Mouse (Mus musculus) forebrain, embryonic 13.5 days (tissue): ENCODE measurements around the gene Yars. TPM values are rescaled to one million over a fixed set of nuclear protein-coding genes. Genes with fewer than 3 reads are reported as not detected.

Source experiments
- ATAC-seq: fragments of 200-750 bp; cut with Nextera tagmentation; 2 replicates; pipeline ENCODE4 v1.8.0; 2017
- H3K27ac ChIP-seq: fragments of 300-500 bp; sonication (generic); 2 replicates; pipeline ENCODE4 v1.5.1; 2015; ENCODE audit warnings: inconsistent platforms, mild to moderate bottlenecking, moderate library complexity
- H3K27me3 ChIP-seq: fragments of 300-500 bp; sonication (generic); 2 replicates; pipeline ENCODE4 v1.6.1; 2015; ENCODE audit warnings: mild to moderate bottlenecking, inconsistent platforms
- H3K36me3 ChIP-seq: fragments of 300-500 bp; sonication (generic); 2 replicates; pipeline ENCODE4 v1.6.1; 2015; ENCODE audit warnings: mild to moderate bottlenecking, inconsistent platforms; ENCODE audit not compliant: poor library complexity, severe bottlenecking
- H3K4me1 ChIP-seq: fragments of 300-500 bp; sonication (generic); 2 replicates; pipeline ENCODE4 v1.6.1; 2015; ENCODE audit warnings: inconsistent platforms
- H3K4me2 ChIP-seq: fragments of 300-500 bp; sonication (generic); 2 replicates; pipeline ENCODE4 v1.6.1; 2015; ENCODE audit warnings: inconsistent platforms, mild to moderate bottlenecking, moderate library complexity
- H3K4me3 ChIP-seq: fragments of 300-500 bp; sonication (generic); 2 replicates; pipeline ENCODE4 v1.5.1; 2015; ENCODE audit warnings: mild to moderate bottlenecking, inconsistent platforms
- H3K9ac ChIP-seq: fragments of 300-500 bp; sonication (generic); 2 replicates; pipeline ENCODE4 v1.6.1; 2015; ENCODE audit warnings: mild to moderate bottlenecking, inconsistent platforms
- H3K9me3 ChIP-seq: fragments of 300-500 bp; sonication (generic); replicated peaks from 2 replicates; pipeline ENCODE4 v1.6.1; 2016; ENCODE audit warnings: inconsistent platforms
- WGBS: fragments of 180-500 bp; shearing (Covaris S2); methylation state at CpG from one replicate; pipeline ENCODE4 v1.1.7; 2015; 5-methylcytosine and 5-hydroxymethylcytosine counted together
- polyA plus RNA-seq: library from polyadenylated mRNA; unstranded; fragments of >200 nt; fragmentation: Nextera tagmentation; extraction: Ambion mirVana; gene quantifications from 2 replicates; pipeline ENCODE4 v1.2.1, GENCODE M21; 2015

Gene Yars
- polyA plus RNA-seq, 1 experiment from 2014 or later: 100 TPM

DNA sequence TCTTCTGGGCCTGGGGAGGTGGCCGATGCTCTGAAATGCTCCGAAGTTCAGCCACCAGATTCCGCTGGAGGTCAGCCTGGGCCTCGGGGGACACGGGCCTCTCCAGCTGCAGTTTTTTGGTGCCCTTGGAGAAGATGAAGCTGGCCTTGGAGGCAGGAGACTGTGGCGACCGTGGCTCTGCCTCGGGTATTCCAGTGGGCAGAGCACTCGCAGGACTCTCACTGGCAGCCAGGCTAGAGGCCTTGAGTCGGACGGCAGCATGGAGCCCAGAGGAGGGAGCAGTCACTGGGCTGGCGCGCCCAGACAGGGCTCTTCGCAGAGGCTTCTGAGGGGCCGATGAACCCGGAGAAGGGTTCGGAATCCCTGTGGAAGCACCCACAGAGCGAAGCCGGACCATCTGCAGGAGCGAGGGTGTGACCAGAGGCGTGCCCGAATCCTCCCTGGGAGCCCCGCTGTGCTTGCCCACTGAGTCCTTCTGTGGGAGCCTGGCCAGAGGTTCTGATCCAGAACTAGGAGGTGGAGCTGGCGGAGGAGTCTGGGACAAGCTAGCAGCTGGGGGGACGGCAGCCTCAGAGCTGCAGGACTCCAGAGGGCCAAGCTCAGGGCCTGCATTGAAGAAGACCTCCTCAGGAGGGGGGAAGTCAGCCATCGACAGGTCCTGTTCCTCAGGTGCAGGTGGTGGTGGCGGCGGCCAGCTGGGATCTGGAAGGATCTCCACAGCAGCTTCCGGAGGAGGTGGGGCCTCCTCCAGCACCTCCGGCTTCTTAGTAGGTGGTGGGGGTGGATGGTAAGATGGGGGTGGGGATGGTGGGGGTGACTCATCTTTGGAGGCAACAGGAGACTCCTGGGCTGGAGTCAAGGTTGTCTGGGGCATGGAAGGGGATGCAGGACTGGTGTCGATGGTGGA lies 32.7 kb downstream of the Yars start:
- WGBS: 82% methylated on average over 31 of the region's 31 CpGs
- H3K27me3 ChIP-seq: peaks cover 10% of the 10 kb centered on the region; the same call in 1 of the 2 replicates
- H3K4me1 ChIP-seq: peaks cover 35% of the 10 kb centered on the region
- H3K9ac ChIP-seq: no peak overlapping the region
- ATAC-seq: no peak
- no peak overlapping the region for H3K4me2 ChIP-seq
- H3K27ac ChIP-seq: no peak overlapping the region
- H3K4me3 ChIP-seq: no peak overlapping the region
- no peaks in the 10 kb centered on the region for H3K9me3 ChIP-seq
- H3K36me3 ChIP-seq: peaks cover 75% of the 10 kb centered on the region

DNA sequence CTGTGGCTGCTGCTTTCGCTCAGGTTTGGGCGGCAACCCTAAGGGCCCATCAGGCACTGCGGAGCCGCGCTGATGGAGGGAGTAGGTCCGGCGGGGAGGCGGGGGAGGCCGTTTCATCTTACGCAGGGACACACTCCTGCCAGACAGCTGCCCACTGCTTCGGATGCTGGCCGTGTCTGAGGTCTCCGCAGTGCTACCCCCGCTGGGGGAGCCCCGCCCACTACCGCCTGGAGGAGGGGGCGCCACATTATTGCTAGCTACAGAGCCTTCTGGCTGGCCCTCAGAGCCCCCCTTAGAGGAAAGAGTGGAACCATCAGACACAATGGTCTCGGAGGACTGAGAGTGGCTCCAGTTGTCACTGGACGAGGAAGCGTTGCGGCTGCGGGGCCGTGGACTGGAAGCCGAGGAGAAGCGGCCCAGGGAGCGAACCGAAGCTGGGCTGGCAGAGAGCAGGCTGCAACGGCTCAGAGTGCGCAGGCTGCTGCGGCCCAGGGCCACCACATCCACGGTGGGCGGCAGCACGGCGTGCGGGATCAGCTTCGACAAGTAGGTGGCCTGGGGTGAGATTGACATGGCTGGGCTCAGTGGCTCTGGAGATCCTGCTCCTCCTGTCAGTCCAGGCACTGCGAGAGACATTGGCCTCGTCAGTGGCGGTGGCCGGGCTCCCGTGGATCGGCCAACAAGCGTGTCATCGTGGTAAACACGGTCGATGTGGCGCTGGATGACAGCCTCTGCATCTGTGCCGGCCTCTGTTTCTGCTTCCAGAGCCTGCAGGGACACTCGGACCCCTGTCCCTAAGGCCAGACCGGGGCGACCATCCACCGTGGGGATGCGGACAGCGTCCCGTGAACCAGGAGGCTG lies 34.1 kb downstream of the Yars start:
- Histone ChIP-seq H3K36me3 (peaks cover 61% of the 10 kb centered on the region), H3K4me2 (peak overlapping the region; percentile 62), H3K9me3 (no peaks in the 10 kb centered on the region), H3K4me3 (peak overlapping the region; percentile 31), H3K27me3 (peaks cover 10% of the 10 kb centered on the region; the same call in 1 of the 2 replicates), H3K27ac (no peak overlapping the region; the same call in 1 of the 2 replicates), H3K9ac (peak overlapping the region; percentile 58), H3K4me1 (peaks cover 49% of the 10 kb centered on the region)
- WGBS: 34% methylated on average over 41 of the region's 55 CpGs
- peak; percentile 22; the same call in 1 of the 2 replicates for ATAC-seq

DNA sequence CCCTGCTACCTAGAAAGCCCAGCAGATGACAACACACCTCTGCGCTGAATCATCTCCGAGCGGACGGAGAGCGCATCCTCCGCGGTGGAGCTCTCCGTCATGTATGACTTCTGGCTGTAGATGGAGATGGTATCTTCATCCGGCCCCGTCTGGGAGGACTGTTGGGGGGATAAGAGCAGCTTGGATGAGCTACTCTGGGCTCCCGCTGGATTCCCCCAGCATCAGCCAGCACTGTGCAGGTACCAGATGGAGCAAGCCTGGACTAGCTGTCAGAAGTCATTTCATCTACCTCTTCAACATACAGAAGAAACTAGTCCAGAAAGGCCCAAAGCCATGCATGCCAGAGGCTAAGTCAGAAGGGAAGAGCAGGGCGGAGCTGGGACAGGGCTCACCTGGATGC lies 35.8 kb downstream of the Yars start:
- no peak overlapping the region for H3K4me2 ChIP-seq
- H3K9me3 ChIP-seq: no peaks in the 10 kb centered on the region
- peaks cover 10% of the 10 kb centered on the region; the same call in 1 of the 2 replicates for H3K27me3 ChIP-seq
- H3K36me3 ChIP-seq: peaks cover 45% of the 10 kb centered on the region
- no peak overlapping the region for H3K4me3 ChIP-seq
- peaks cover 49% of the 10 kb centered on the region for H3K4me1 ChIP-seq
- H3K27ac ChIP-seq: no peak overlapping the region
- no peak overlapping the region for H3K9ac ChIP-seq
- WGBS: 96% methylated on average over 12 of the region's 12 CpGs
- ATAC-seq: no peak

DNA sequence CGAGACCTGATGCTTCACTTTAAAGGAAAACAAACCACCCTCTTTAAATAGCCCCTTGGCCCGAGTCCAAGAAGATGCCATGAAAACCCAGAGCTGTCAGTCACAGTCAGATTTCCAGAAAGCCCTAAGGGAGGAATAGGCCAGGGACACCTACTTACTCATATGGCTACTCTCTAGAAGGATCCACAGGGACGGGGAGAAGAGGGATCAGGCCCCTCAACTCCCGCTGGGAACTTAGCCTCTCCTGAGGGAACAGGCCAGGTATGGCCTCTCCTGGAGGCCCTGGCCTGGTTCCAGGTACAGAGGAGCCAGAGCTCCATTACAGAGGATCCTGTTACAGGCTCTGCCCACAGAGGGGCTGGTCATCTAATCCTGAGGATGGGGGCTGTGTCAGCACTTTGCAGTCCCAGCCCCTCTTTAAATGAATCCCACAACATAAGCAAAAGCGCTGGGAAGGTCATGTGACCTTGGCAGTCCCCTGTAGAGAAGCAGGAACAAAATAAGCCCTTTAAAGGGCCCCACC lies 36.9 kb downstream of the Yars start:
- Histone ChIP-seq H3K36me3 (peaks cover 34% of the 10 kb centered on the region), H3K27me3 (peaks cover 10% of the 10 kb centered on the region; the same call in 1 of the 2 replicates), H3K4me3 (peak overlapping the region; percentile 43), H3K4me2 (peak overlapping the region; percentile 67), H3K9ac (peak overlapping the region; percentile 67), H3K9me3 (no peaks in the 10 kb centered on the region), H3K27ac (no peak overlapping the region), H3K4me1 (peaks cover 53% of the 10 kb centered on the region)
- WGBS: 17% methylated on average over 5 of the region's 5 CpGs
- ATAC-seq: no peak

DNA sequence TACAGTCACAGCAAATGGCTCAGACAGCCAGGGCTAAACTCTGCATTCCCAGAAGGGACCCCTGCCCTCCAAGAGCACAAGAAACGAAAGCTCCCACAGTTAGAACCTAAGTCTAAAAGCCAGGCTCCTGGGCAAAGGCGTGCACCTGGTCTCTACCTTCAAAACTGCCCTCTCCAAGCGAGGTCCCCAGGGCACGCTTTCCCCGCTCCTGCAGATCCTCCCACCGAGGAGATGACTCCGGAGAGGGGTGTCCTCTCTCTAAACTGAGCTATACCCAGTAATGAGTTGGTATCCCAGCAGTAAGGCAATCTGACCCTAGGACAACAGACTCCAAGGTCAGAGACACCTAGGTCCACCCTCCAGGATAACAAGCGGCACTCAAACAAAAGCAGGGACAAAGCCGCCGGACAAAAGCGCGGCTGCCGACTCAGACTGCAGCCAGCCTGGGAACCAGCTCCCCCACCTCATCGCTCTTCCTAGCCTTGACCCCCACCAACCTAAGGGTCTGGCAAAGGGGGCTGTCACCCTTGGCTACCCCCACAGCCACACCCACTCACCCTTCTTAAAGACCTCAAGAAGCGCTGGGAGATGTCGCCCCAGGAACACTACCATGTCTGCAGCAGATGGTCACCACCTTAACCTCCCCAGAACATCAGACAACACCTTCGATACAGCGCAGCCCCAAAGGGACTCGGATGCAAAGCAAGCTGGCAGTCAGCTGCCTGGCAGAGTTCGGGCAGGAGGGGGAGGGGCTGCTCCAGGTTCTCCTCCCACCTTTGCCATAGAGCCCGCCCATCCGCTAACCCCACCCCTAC lies 37.8 kb downstream of the Yars start:
- Histone ChIP-seq H3K36me3 (peaks cover 26% of the 10 kb centered on the region), H3K4me1 (peaks cover 59% of the 10 kb centered on the region), H3K27ac (peak overlapping the region; percentile 72), H3K4me3 (peak overlapping the region; percentile 43), H3K9me3 (no peaks in the 10 kb centered on the region), H3K27me3 (peaks cover 8% of the 10 kb centered on the region; the same call in 1 of the 2 replicates), H3K4me2 (peak overlapping the region; percentile 67), H3K9ac (peak overlapping the region; percentile 67)
- peak; percentile 60 for ATAC-seq
- WGBS: 6% methylated on average over 22 of the region's 22 CpGs

DNA sequence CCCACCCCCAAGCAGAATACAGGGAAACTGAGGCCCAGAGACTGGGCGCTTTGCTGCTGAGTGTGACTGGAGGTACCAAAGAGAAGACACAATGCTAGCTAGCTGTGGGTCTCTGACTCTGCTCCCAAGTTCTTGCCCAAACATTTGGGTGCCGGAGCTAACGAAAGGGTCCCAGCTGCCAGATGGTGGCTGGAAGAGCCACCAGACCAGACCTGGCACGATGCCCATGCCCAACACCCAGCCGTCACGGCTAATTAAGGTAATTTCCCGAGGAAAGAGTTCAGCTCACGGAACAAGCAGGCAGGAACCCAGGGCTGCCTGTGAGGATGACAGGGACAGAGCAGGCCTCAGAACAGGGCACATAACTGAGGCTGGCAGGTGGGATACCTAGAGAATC lies 38.4 kb downstream of the Yars start:
- peak overlapping the region; percentile 72 for H3K27ac ChIP-seq
- H3K4me3 ChIP-seq: peak overlapping the region; percentile 43
- ATAC-seq: peak; percentile 29; the same call in 1 of the 2 replicates
- H3K9me3 ChIP-seq: no peaks in the 10 kb centered on the region
- H3K9ac ChIP-seq: peak overlapping the region; percentile 67
- peaks cover 20% of the 10 kb centered on the region for H3K36me3 ChIP-seq
- 10% methylated on average over 8 of the region's 8 CpGs for WGBS
- H3K27me3 ChIP-seq: peaks cover 3% of the 10 kb centered on the region; the same call in 1 of the 2 replicates
- peak overlapping the region; percentile 67 for H3K4me2 ChIP-seq
- peaks cover 57% of the 10 kb centered on the region for H3K4me1 ChIP-seq

DNA sequence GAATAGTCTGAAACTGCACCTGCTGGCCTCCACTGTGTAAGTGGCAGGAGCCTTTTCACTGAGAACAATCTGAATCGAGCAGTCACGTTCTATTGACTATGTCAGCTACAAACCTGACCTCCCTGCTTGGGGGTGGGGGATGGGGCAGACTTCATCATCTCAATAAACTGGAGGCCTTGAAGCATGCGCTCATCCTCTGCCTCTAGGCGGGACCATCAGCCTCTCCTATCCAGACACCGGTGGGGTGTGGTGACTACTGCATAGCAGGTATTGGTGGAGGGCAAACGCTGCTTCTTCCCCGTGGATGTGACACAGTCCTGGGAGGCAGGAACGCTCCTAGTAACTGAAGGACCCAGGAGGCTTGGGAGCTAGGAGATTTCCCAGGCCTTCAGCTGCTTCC lies 41.4 kb downstream of the Yars start:
- Histone ChIP-seq H3K36me3 (no peaks in the 10 kb centered on the region), H3K9me3 (no peaks in the 10 kb centered on the region), H3K4me3 (no peak overlapping the region), H3K9ac (no peak overlapping the region), H3K27ac (no peak overlapping the region), H3K4me1 (peaks cover 38% of the 10 kb centered on the region), H3K4me2 (no peak overlapping the region), H3K27me3 (no peaks in the 10 kb centered on the region)
- 55% methylated on average over 8 of the region's 8 CpGs for WGBS
- no peak for ATAC-seq

DNA sequence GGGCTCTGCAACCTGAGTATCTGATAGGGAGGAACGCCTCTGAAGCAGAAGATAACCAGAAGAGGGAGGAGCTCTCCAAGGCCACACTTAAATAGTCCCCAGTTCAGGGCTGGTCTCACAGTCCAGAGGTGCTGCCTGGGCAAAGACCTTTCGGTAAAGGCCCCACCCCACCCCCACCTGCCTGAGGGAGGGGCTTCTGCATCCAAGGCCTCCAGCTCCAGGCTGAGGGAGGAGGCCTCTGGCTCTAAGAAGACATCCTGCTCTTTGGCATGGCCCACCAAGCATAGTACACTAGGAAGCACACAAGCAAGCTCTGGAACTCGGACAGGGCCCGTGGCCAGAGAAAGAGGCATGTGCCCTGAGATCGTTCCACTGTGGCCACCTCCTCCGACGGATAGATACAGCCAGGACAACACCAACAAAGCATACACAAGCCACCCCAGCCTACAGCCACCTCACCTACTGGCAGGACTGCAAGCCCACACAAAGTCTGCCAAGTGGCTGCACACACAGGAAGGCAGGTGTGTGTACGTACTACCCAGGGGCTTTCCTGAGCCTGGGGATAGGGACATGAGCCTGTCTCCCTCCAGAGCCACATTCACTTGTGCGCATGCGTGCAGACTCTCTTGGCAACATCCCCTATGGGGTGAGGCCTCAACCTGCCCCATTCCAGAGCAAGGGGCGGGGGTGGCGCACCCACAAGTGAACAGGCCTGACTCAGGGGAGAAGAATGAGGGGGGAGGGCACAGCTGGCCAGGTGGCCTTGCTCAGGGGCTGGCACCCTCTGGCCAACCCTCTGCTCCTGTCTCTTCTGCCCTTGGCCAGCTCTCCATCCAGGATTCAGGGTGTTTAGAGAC lies 42.3 kb downstream of the Yars start:
- 68% methylated on average over 12 of the region's 12 CpGs for WGBS
- H3K4me3 ChIP-seq: no peak overlapping the region

DNA sequence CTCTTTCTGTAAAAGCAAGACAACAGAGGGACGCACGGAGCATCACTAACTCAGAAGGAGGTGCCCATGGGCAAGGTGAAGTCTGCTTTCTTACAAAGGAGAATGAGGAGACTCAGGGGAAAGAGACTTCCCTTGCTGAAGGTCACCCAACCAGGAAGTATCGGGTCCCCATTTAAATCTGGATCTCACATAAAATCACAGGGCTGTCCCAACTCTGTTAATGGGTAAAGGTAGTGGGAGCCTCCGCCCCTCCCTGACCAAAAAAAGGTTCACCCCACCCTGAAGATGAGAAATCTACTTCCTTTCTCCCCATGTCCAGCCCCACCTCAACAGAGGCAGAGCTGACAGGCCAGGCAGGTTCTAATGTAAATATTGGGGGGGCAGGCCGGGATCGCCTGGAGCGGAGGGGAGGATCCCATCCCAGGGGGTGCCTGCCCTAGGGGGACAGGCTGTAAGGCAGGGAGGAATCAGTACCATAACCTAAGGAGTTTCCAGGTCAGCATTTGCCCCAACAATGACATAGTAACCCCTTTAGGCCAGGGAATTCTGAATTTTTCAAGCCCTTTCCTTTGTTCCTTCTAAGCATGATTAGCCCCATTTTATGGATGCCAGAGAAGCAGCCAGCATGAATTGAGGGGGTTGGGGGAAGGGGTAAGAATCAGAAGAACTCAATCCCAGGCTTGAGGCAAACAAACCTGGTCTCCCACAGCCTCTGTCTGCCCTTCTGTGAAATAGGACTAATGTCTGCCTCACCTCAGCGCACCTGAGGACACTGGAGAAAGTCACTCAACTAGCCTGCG lies 43.2 kb downstream of the Yars start:
- WGBS: 79% methylated on average over 9 of the region's 9 CpGs
- H3K4me1 ChIP-seq: peaks cover 26% of the 10 kb centered on the region
- H3K9ac ChIP-seq: no peak overlapping the region
- H3K36me3 ChIP-seq: no peaks in the 10 kb centered on the region
- no peak overlapping the region for H3K4me3 ChIP-seq
- no peak for ATAC-seq
- H3K27me3 ChIP-seq: no peaks in the 10 kb centered on the region
- no peak overlapping the region for H3K4me2 ChIP-seq
- H3K9me3 ChIP-seq: no peaks in the 10 kb centered on the region
- no peak overlapping the region for H3K27ac ChIP-seq

More for the DNA sequence above, 42.3 kb downstream of the Yars start:
- H3K27me3 ChIP-seq: no peaks in the 10 kb centered on the region
- H3K4me2 ChIP-seq: no peak overlapping the region
- peaks cover 29% of the 10 kb centered on the region for H3K4me1 ChIP-seq
- H3K27ac ChIP-seq: no peak overlapping the region
- H3K36me3 ChIP-seq: no peaks in the 10 kb centered on the region
- no peaks in the 10 kb centered on the region for H3K9me3 ChIP-seq
- ATAC-seq: no peak
- H3K9ac ChIP-seq: no peak overlapping the region

DNA sequence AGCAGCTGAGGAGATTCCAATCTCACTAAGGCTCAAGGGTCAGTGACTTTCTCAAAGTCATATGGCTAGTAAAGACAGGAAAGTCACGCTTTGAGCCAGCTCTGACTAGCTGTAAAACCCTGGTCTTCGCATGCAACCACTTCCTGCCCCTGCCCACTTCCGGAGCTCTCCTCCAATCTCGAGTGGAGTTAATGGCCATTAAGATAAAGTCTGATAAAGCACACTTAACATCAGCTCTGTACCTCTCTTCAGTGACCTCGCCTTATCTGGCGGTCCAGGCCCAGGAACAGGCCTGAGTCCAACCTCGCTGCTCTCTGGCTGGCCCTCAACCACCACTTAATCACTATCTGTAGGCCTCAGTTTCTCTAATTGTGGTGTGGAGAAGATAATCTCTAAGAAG lies 44.9 kb downstream of the Yars start:
- Histone ChIP-seq H3K9me3 (no peaks in the 10 kb centered on the region), H3K9ac (no peak overlapping the region), H3K4me2 (no peak overlapping the region), H3K36me3 (no peaks in the 10 kb centered on the region), H3K27me3 (no peaks in the 10 kb centered on the region), H3K4me1 (peaks cover 30% of the 10 kb centered on the region), H3K27ac (no peak overlapping the region), H3K4me3 (no peak overlapping the region)
- WGBS: 88% methylated on average over 7 of the region's 7 CpGs
- ATAC-seq: no peak
